Mouse (Mus musculus) CD4-positive, CD25-positive, alpha-beta regulatory T cell, adult 2 months (primary cell): ENCODE results near the gene Odf3.
"Not testable (repeated sequence)": the region's sequence is repeated elsewhere in the genome, so short reads cannot be mapped to it uniquely, and the experiment has no call there.

Experiments
- DNase-seq: peaks from one replicate; pipeline ENCODE4 v3.0.0-alpha.2; 2012; ENCODE audit warnings: low read depth, low spot score

The Odf3 gene

GRCm38 (mm10) chr7:140880865-140881515 lies 33.4 kb downstream of the Odf3 start:
- DNase-seq: no peak

DNA sequence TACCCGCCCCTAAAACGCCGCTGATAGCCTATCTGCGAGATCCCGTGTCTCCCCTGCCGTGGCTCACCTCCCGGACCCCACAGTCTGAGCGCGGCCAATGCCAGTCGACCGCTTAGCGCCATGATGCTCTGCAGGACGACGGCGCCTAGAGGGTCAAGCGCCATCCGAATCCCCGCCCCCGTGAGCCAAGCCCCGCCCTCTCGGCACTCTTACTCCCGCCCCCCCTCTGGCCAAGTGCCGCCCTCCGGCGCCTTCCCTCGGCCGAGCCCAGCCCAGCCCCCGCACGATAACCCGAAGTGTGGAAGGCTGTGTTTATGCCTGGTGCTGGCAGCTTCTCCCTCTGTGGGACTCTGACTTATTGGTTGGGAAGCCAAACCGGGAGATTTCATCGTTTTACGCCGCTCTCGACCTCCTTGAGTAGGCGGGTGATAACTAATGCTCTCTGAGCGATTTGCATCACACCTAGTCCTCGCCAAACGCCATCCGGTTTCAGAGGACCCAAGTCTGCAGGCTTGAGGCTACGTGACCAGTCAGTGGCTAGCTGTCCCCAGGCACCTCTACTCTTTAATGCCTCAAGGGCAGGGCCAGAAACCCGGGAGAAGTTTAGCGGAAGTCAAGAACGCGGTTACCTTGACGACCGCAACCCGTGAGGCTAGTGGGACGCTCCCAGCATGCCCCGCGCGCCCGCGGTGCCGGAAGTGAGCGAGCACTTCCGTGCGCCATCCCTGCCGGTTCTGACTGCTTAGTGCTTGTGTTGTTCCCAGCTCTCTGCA lies 34.3 kb downstream of the Odf3 start, which contains the start of the genes Psmd13 and Sirt3:
Gene Psmd13 (plus strand): TSS at position 273 of the 773 bp plus-strand sequence.
Gene Sirt3 (minus strand): TSS at position 614 of the 773 bp plus-strand sequence.
- peak; percentile 96 for DNase-seq

DNA sequence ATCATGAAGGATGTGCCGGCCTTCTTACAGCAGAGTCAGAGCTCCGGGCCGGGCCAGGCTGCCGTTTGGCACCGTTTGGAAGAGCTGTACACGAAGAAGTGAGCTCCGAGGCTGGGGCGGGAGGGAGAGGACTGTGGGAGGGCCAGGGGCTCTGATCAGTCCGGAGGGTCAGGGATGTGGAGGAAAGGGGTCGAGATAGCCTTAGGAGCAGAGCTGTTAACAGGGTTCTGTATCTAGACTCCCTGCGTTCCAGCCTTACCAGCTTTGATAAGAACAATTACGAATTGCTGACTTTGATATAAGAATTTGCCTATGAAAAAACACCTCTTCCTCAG lies 34.8 kb downstream of the Odf3 start:
- no peak for DNase-seq

- not testable (repeated sequence) for DNase-seq
Observed at GRCm38 (mm10) chr7:140890636-140891035, 43.0 kb downstream of the Odf3 start.

DNA sequence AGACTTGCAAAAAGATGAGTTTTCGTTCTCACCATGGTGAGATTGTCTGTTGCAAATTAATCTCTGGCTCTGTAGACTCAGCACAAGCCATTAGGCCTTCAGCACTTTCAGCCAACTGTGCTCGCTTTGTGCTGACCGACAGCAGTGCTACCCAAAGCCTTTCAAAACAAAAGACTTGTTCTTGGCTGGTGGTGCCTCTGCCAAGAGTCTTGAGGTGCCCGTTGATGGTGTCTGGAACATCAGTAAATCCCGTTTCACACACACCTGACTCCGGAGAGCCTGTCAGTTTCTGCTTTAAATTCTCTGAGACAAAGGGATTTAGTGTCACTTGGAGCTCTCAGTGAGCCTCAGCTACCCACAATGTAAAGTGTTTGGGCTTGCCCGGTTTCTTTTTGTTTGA lies 46.4 kb downstream of the Odf3 start:
- no peak for DNase-seq

DNA sequence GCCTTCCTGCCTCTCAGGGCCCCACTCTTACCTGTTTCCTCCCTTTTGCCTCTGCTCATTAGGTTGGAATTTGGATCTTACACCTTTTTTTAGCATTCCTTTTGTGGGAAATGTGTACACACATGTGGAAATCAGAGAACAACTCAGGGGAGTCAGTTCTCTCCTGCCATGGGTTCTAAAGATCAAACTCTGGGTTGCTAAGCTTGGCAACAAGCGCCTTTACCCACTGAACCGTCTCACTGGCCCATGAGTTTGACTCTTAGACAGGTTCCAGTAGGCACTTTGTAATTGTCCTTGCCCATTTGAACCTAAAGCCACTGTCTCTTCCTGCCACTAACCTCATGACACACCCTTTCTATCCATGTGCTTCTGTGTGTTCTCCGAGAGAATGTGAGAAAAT lies 47.0 kb downstream of the Odf3 start:
- DNase-seq: no peak

DNA sequence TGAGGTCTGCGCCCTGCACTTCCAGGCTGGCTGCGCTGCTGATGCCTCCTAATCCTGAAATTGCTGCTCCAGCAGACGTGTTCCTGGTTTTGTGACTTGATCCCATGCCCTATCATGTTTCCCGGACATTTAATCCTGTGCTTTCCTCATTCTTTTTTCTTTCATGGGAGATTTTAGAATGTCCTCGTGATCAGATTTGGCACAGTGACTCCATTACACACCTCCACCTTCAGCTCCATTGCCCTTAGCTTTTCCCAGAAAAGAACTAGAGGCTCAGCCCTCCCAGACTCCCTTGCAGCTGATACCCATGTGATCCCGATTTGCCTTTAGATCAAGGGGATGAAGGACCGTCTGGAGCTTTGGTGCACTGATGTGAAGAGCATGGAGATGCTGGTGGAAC lies 50.3 kb downstream of the Odf3 start:
- no peak for DNase-seq

DNA sequence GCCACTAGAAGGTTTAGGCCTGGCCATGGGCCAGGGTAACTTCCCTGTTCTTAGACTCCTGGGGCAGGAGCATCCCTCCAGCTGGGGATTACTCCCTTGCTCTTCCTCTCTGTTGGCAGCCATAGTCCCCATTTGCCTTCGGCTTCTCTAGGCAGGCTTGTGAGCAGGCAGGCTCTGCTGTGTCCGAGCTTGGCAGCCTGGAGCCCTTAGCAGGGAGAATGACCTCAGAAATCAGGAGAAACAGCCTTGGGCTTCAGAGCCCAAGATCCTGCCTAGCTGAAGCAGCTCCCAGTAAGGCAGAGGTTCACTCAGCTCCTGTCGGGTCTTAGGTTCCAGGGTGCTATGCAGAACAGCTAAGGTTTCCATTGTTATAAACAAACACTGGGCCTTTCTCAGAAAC lies 51.5 kb downstream of the Odf3 start:
- DNase-seq: no peak

DNA sequence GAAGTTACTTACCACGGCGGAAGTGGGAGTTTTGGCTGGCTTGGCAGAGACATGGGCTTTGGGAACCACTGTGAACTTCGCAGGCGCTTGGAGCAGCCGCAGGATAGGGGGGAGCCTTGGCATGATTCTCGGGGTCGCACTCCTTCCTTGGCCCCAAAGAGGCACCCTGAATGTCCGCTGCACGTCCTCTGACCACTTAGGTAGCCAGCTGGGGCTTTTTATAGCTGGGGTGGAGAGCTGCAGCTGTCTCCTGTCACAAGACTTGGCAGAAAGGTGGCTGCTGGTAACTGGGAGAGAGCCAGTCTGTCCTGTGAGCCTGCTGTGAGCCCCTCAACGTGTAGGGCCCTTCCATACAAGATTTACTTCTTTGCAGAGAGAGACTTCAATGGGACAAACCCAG lies 52.6 kb downstream of the Odf3 start, which contains the start of gene Cox8b:
Gene Cox8b (minus strand): TSS at position 227 of the 400 bp plus-strand sequence.
- DNase-seq: no peak
